Mouse (Mus musculus): ENCODE data around the gene Rara.

DNA sequence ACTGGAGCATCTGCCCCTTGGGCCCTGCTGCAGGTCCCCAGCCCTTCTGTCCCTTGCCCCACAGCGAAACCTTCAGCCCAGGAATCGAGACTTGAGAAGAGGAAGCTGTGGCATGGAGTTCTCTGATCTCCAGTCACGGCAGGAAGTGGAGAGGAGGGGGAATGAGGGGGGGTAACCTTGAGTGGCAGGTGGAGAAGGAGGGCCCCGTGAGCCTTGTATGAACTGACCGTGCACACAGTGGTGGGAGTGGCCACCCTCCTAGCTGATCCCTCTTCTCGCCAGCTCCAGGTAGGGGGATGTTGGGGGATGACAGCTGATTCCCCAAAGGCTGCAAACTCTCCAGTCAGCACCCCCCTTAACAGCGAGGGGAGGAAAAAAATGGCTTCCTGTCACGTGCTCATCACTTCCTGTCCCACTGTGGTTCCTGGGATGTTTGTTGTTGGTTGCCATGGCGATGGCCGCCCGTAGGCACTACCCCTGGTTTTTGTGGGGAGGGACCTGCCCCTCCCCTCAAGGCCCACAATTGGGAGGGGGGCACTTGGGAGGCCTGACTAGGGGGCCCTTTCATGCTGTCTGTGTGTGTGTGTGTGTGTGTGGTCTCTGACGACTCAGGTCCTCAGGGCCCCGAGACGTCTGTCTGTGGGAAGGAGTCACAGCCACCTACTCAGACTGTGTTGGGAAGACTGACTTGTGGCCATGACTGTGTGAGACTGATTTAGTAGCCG lies 14.4 kb downstream of the Rara start:
- no peak for TF ChIP-seq CTCF (IDR thresholded peaks at IDR 0.05; ENCODE audit: borderline replicate concordance, control insufficient read depth, extremely low read depth, insufficient read depth, low read length, poor library complexity)
- TF ChIP-seq POLR2A (IDR thresholded peaks at IDR 0.05; ENCODE audit: control insufficient read depth, extremely low read depth, insufficient read depth, low read length, poor library complexity), result no peak
